Mouse (Mus musculus): ENCODE results near the gene Hist1h3c. TPM values are rescaled to one million over a fixed set of nuclear protein-coding genes. Genes with fewer than 3 reads are reported as not detected.
"Not testable (repeated sequence)": the region's sequence is repeated elsewhere in the genome, so short reads cannot be mapped to it uniquely, and the experiment has no call there.

Gene Hist1h3c
- total RNA-seq, 2 experiments from 2014 or later: 0.62 to 0.63 TPM

GRCm38 (mm10) chr13:23708041-23708440, 37.4 kb downstream of the Hist1h3c start:
- no peak for DNase-seq (ENCODE audit: low spot score in 2 of 2)

GRCm38 (mm10) chr13:23706771-23707170, 38.6 kb downstream of the Hist1h3c start:
- DNase-seq (ENCODE audit: low spot score in 2 of 2): no peak

GRCm38 (mm10) chr13:23705751-23706356, 39.5 kb downstream of the Hist1h3c start:
- no peak for DNase-seq (ENCODE audit: low spot score in 2 of 2)

- not testable (repeated sequence) for DNase-seq (ENCODE audit: low spot score in 2 of 2)
Observed at GRCm38 (mm10) chr13:23702801-23703200, 42.6 kb downstream of the Hist1h3c start.

- no peak for DNase-seq (ENCODE audit: low spot score in 2 of 2)
Observed at GRCm38 (mm10) chr13:23702220-23702619, 43.2 kb downstream of the Hist1h3c start.

- DNase-seq (ENCODE audit: low spot score in 2 of 2): peak; percentile 64 to 87
Observed at GRCm38 (mm10) chr13:23700786-23701520, 44.4 kb downstream of the Hist1h3c start.

GRCm38 (mm10) chr13:23699767-23700166, 45.6 kb downstream of the Hist1h3c start:
- no peak for DNase-seq (ENCODE audit: low spot score in 2 of 2)

GRCm38 (mm10) chr13:23698996-23699395, 46.4 kb downstream of the Hist1h3c start:
- DNase-seq (ENCODE audit: low spot score in 2 of 2): no peak

GRCm38 (mm10) chr13:23698300-23698693, 47.1 kb downstream of the Hist1h3c start, which contains the start of gene Hist1h4c:
Gene Hist1h4c, minus strand, starts transcription at chr13:23698454.
- DNase-seq (ENCODE audit: low spot score in 2 of 2): peak; percentile 98 to 99

- peak in 1 of 2 experiments; percentile 53 for DNase-seq (ENCODE audit: low spot score in 2 of 2)
Observed at GRCm38 (mm10) chr13:23697491-23698299, 47.7 kb downstream of the Hist1h3c start.

GRCm38 (mm10) chr13:23696061-23696474, 49.3 kb downstream of the Hist1h3c start:
- no peak for DNase-seq (ENCODE audit: low spot score in 2 of 2)

- no peak for DNase-seq (ENCODE audit: low spot score in 2 of 2)
Observed at GRCm38 (mm10) chr13:23695514-23695913, 49.9 kb downstream of the Hist1h3c start, which contains the start of gene Hist1h1t. Gene Hist1h1t, plus strand, starts transcription at chr13:23695814.

Small RNA genes lying within 50 kb of the gene (microRNA-seq; reads per million reads assigned to microRNA genes)
- gene Gm44314 (0 reads per million in 2 experiments), gene Gm44484 (0 reads per million in 2 experiments)

Other genes with a start within 250 kb of the Hist1h3c start
- gene Hist1h4h, start 214.6 kb downstream of the Hist1h3c start, total RNA-seq (2021): 100 to 1,000 TPM; 331 to 357 TPM
- 1 to 10 TPM in 1 of 2 experiments, not detected in 1; 3.0 TPM for gene Hist1h2af, start 211.7 kb downstream of the Hist1h3c start, total RNA-seq (2021)
- 1 to 10 TPM; 2.1 to 4.9 TPM for gene Hist1h3g, start 210.2 kb downstream of the Hist1h3c start, total RNA-seq (2021)
- under 1 TPM; 0.43 to 0.54 TPM for gene Hist1h2bh, start 202.2 kb downstream of the Hist1h3c start, total RNA-seq (2021)
- 10 to 100 TPM; 15.1 to 16.5 TPM for gene Hist1h3f, start 201.6 kb downstream of the Hist1h3c start, total RNA-seq (2021)
- gene Hist1h4f, start 194.0 kb downstream of the Hist1h3c start, total RNA-seq (2021): 100 to 1,000 TPM; 135 to 161 TPM
- gene Hist1h1d, start 192.3 kb downstream of the Hist1h3c start, total RNA-seq (2021): 1 to 10 TPM; 3.1 to 4.0 TPM
- 10 to 100 TPM; 39.8 to 44.6 TPM for gene Hist1h3e, start 183.2 kb downstream of the Hist1h3c start, total RNA-seq (2021)
- gene Hist1h2ae, start 174.4 kb downstream of the Hist1h3c start, total RNA-seq (2021): 1 to 10 TPM; 3.9 to 8.2 TPM
- gene Hist1h2bg, start 174.2 kb downstream of the Hist1h3c start, total RNA-seq (2021): 10 to 100 TPM; 58.3 to 66.2 TPM
- gene Hist1h2bf, start 171.4 kb downstream of the Hist1h3c start, total RNA-seq (2021): 10 to 100 TPM; 24.1 to 24.2 TPM
- 1 to 10 TPM; 3.8 to 7.1 TPM for gene Hist1h2ad, start 171.2 kb downstream of the Hist1h3c start, total RNA-seq (2021)
- 10 to 100 TPM; 11.8 to 13.6 TPM for gene Hist1h3d, start 169.8 kb downstream of the Hist1h3c start, total RNA-seq (2021)
- gene Hist1h4d, start 164.0 kb downstream of the Hist1h3c start, total RNA-seq (2021): 100 to 1,000 TPM; 152 to 153 TPM
- 10 to 100 TPM; 10.2 to 11.3 TPM for gene Hist1h2be, start 124.5 kb downstream of the Hist1h3c start, total RNA-seq (2021)
- gene Hist1h1e, start 123.0 kb downstream of the Hist1h3c start, total RNA-seq (2021): 10 to 100 TPM; 41.8 to 45.0 TPM
- gene Hist1h2ac, start 61.7 kb downstream of the Hist1h3c start, total RNA-seq (2021): 1 to 10 TPM; 2.3 to 3.4 TPM
- gene Hist1h2bc, start 61.4 kb downstream of the Hist1h3c start, total RNA-seq (2021): 10 to 100 TPM; 53.5 to 63.1 TPM
- not detected for gene Hist1h1t, start 49.8 kb downstream of the Hist1h3c start, total RNA-seq (2021)
- gene Hist1h4c, start 47.1 kb downstream of the Hist1h3c start, total RNA-seq (2021): 100 to 1,000 TPM; 104 to 112 TPM
- 1 to 10 TPM; 4.1 to 4.2 TPM for gene Hfe, start 34.7 kb downstream of the Hist1h3c start, total RNA-seq (2021)
- 10 to 100 TPM; 47.0 to 47.3 TPM for gene Hist1h1c, start 6.8 kb downstream of the Hist1h3c start, total RNA-seq (2021)
- 10 to 100 TPM; 15.7 to 19.5 TPM for gene Hist1h2bb, start 1.1 kb upstream of the Hist1h3c start, total RNA-seq (2021)
- 10 to 100 TPM; 28.1 to 35.2 TPM for gene Hist1h2ab, start 5.5 kb upstream of the Hist1h3c start, total RNA-seq (2021)
- gene Hist1h3b, start 6.7 kb upstream of the Hist1h3c start, total RNA-seq (2021): 1 to 10 TPM; 7.6 to 9.4 TPM
- 10 to 100 TPM; 73.0 to 74.7 TPM for gene Hist1h4b, start 11.4 kb upstream of the Hist1h3c start, total RNA-seq (2021)
- 10 to 100 TPM; 42.9 to 49.4 TPM for gene Hist1h4a, start 15.6 kb upstream of the Hist1h3c start, total RNA-seq (2021)
- 10 to 100 TPM; 27.5 to 33.9 TPM for gene Hist1h3a, start 16.8 kb upstream of the Hist1h3c start, total RNA-seq (2021)
- 10 to 100 TPM; 15.7 to 16.5 TPM for gene Hist1h1a, start 18.1 kb upstream of the Hist1h3c start, total RNA-seq (2021)
- gene Trim38, start 24.3 kb upstream of the Hist1h3c start, total RNA-seq (2021): not detected
- gene Slc17a2, start 61.4 kb upstream of the Hist1h3c start, total RNA-seq (2021): not detected
- gene Slc17a3, start 93.8 kb upstream of the Hist1h3c start, total RNA-seq (2021): not detected
- gene Slc17a1, start 122.1 kb upstream of the Hist1h3c start, total RNA-seq (2021): not detected
- not detected for gene Slc17a4, start 169.4 kb upstream of the Hist1h3c start, total RNA-seq (2021)
- gene Hist1h2ba, start 188.6 kb upstream of the Hist1h3c start, total RNA-seq (2021): not detected
- gene Hist1h2aa, start 188.9 kb upstream of the Hist1h3c start, total RNA-seq (2021): not detected
- 1 to 10 TPM; 1.7 to 3.6 TPM for gene Scgn, start 245.6 kb upstream of the Hist1h3c start, total RNA-seq (2021)

Measured in layer of hippocampus, adult 18-20 months (tissue).